Mouse (Mus musculus) heart, adult 9 months (tissue): ENCODE measurements at regions not wholly inside any gene's neighbourhood (a gene's known extent, or its start where the extent isn't known, plus 50 kb on each side); places are given as distances from the start of the nearest gene placed in this dataset.

Experiments used
- DNase-seq, 2 experiments: peaks; one replicate each; pipeline ENCODE4 v3.0.0; 2022; ENCODE audit warnings: low spot score in 2 of 2

- DNase-seq, result no peak
These were observed 60.1 kb upstream of the Kcnj6 start for GRCm38 (mm10) chr16:95057596-95057995.

GRCm38 (mm10) chr16:95064423-95064822, 66.9 kb upstream of the Kcnj6 start:
- no peak for DNase-seq

- DNase-seq, result no peak
These were observed 69.2 kb upstream of the Kcnj6 start for GRCm38 (mm10) chr16:95066687-95067086.

GRCm38 (mm10) chr16:95092471-95093221, 95.1 kb upstream of the Kcnj6 start:
- no peak for DNase-seq

GRCm38 (mm10) chr16:95093753-95094152, 96.3 kb upstream of the Kcnj6 start:
- DNase-seq, result peak in 1 of 2 experiments; percentile 7

- DNase-seq, result no peak
These were observed 103.5 kb upstream of the Kcnj6 start for GRCm38 (mm10) chr16:95100954-95101353.

- DNase-seq, result no peak
These were observed 120.0 kb upstream of the Kcnj6 start for GRCm38 (mm10) chr16:95117531-95117930.

GRCm38 (mm10) chr16:95119293-95119692, 121.8 kb upstream of the Kcnj6 start:
- no peak for DNase-seq

GRCm38 (mm10) chr16:95122048-95122447, 124.5 kb upstream of the Kcnj6 start:
- no peak for DNase-seq

GRCm38 (mm10) chr16:95127616-95128015, 129.7 kb upstream of the Kcnj15 start:
- DNase-seq, result no peak

- no peak for DNase-seq
These were observed 125.5 kb upstream of the Kcnj15 start for GRCm38 (mm10) chr16:95131815-95132214.

- no peak for DNase-seq
These were observed 118.5 kb upstream of the Kcnj15 start for GRCm38 (mm10) chr16:95138809-95139208.

- DNase-seq, result no peak
These were observed 115.6 kb upstream of the Kcnj15 start for GRCm38 (mm10) chr16:95141510-95142394.

GRCm38 (mm10) chr16:95150499-95150898, 106.9 kb upstream of the Kcnj15 start:
- no peak for DNase-seq

- no peak for DNase-seq
These were observed 105.9 kb upstream of the Kcnj15 start for GRCm38 (mm10) chr16:95151499-95151898.

- DNase-seq, result no peak
These were observed 105.4 kb upstream of the Kcnj15 start for GRCm38 (mm10) chr16:95151914-95152313.

GRCm38 (mm10) chr16:95152742-95153383, 104.5 kb upstream of the Kcnj15 start:
- DNase-seq, result no peak

GRCm38 (mm10) chr16:95168349-95168748, 89.0 kb upstream of the Kcnj15 start:
- no peak for DNase-seq

GRCm38 (mm10) chr16:95169346-95169745, 88.0 kb upstream of the Kcnj15 start:
- DNase-seq, result no peak

- DNase-seq, result no peak
These were observed 76.8 kb upstream of the Kcnj15 start for GRCm38 (mm10) chr16:95180562-95180961.

GRCm38 (mm10) chr16:95185341-95185740, 72.0 kb upstream of the Kcnj15 start:
- DNase-seq, result no peak

- DNase-seq, result no peak
These were observed 68.2 kb upstream of the Kcnj15 start for GRCm38 (mm10) chr16:95189114-95189513.
